Mouse (Mus musculus) small intestine, adult 2 months (tissue): ENCODE results near the gene Tex44.

Experiments used
- CTCF ChIP-seq: fragments of 200-500 bp; IDR thresholded peaks from 2 replicates; pipeline ENCODE4 v1.5.1; 2012; ENCODE audit warnings: low read depth, mild to moderate bottlenecking, control low read depth, inconsistent platforms, low read length, moderate library complexity, mixed read lengths; ENCODE audit not compliant: insufficient replicate concordance, insufficient read length; ENCODE audit errors: extremely low read depth
- POLR2A ChIP-seq: fragments of 200-500 bp; IDR thresholded peaks from 2 replicates; pipeline ENCODE4 v1.6.1; 2012; ENCODE audit warnings: low read depth, mild to moderate bottlenecking, control low read depth, inconsistent platforms, low read length, moderate library complexity

GRCm38 (mm10) chr1:86415612-86416184 is 10.4 kb upstream of the Tex44 start:
- TF ChIP-seq CTCF (peak; percentile 58; the same call in 1 of the 2 replicates), POLR2A (no peak; the same call in 1 of the 2 replicates)
